Mouse (Mus musculus): ENCODE data around the gene Gm20721. TPM values are rescaled to one million over a fixed set of nuclear protein-coding genes. Genes with fewer than 3 reads are reported as not detected.
"Not testable (repeated sequence)": the region's sequence is repeated elsewhere in the genome, so short reads cannot be mapped to it uniquely, and the experiment has no call there.

Gm20721 gene
- polyA plus RNA-seq, 1 experiment: not detected

- no peaks in the 10 kb centered on the region for H3K36me3 ChIP-seq (ENCODE audit: control insufficient read depth, insufficient read depth, low read length)
- peaks cover 4% of the 10 kb centered on the region; the same call in 1 of the 2 replicates for H3K4me1 ChIP-seq (ENCODE audit: control insufficient read depth, insufficient read depth, low read length)
- H3K27me3 ChIP-seq (replicated peaks; ENCODE audit: control insufficient read depth, insufficient read depth, low read length): no peaks in the 10 kb centered on the region; the same call in 1 of the 2 replicates
- peak overlapping the region; percentile 97 for H3K27ac ChIP-seq (ENCODE audit: insufficient read depth, low read depth, low read length)
- WGBS: 45% methylated on average over 58 of the region's 58 CpGs
- DNase-seq: no peak
- TF ChIP-seq POLR2A (IDR thresholded peaks at IDR 0.05; ENCODE audit: low read depth, low read length) (no peak), CTCF (conservative IDR thresholded peaks at IDR 0.05; ENCODE audit: insufficient read depth, insufficient read length, low read depth, low read length) (no peak)
- peak overlapping the region; percentile 99 for H3K4me3 ChIP-seq (ENCODE audit: insufficient read depth, low read depth, low read length)
Measured at GRCm38 (mm10) chr2:174328926-174329662, 17.4 kb downstream of the Gm20721 start.

- WGBS: 50% methylated on average over 46 of the region's 46 CpGs
- Histone ChIP-seq H3K4me3 (ENCODE audit: insufficient read depth, low read depth, low read length) (peak overlapping the region; percentile 99), H3K36me3 (ENCODE audit: control insufficient read depth, insufficient read depth, low read length) (no peaks in the 10 kb centered on the region), H3K27ac (ENCODE audit: insufficient read depth, low read depth, low read length) (no peak overlapping the region), H3K4me1 (ENCODE audit: control insufficient read depth, insufficient read depth, low read length) (peaks cover 2% of the 10 kb centered on the region; the same call in 1 of the 2 replicates), H3K27me3 (replicated peaks; ENCODE audit: control insufficient read depth, insufficient read depth, low read length) (no peaks in the 10 kb centered on the region; the same call in 1 of the 2 replicates)
- TF ChIP-seq POLR2A (IDR thresholded peaks at IDR 0.05; ENCODE audit: low read depth, low read length): no peak
- no peak for TF ChIP-seq CTCF (conservative IDR thresholded peaks at IDR 0.05; ENCODE audit: insufficient read depth, insufficient read length, low read depth, low read length)
- DNase-seq: no peak
Measured at GRCm38 (mm10) chr2:174328358-174328905, 18.1 kb downstream of the Gm20721 start.

- peak; percentile 52 for DNase-seq
- peaks cover 2% of the 10 kb centered on the region; the same call in 1 of the 2 replicates for H3K4me1 ChIP-seq (ENCODE audit: control insufficient read depth, insufficient read depth, low read length)
- no peak for TF ChIP-seq CTCF (conservative IDR thresholded peaks at IDR 0.05; ENCODE audit: insufficient read depth, insufficient read length, low read depth, low read length)
- peak; percentile 65 for TF ChIP-seq POLR2A (IDR thresholded peaks at IDR 0.05; ENCODE audit: low read depth, low read length)
- H3K4me3 ChIP-seq (ENCODE audit: insufficient read depth, low read depth, low read length): peak overlapping the region; percentile 83
- no peaks in the 10 kb centered on the region; the same call in 1 of the 2 replicates for H3K27me3 ChIP-seq (replicated peaks; ENCODE audit: control insufficient read depth, insufficient read depth, low read length)
- H3K36me3 ChIP-seq (ENCODE audit: control insufficient read depth, insufficient read depth, low read length): no peaks in the 10 kb centered on the region
- WGBS: 52% methylated on average over 64 of the region's 64 CpGs
- no peak overlapping the region; the same call in 1 of the 2 replicates for H3K27ac ChIP-seq (ENCODE audit: insufficient read depth, low read depth, low read length)
Measured at GRCm38 (mm10) chr2:174327295-174327981, 19.1 kb downstream of the Gm20721 start.

- no peak overlapping the region for H3K4me3 ChIP-seq (ENCODE audit: insufficient read depth, low read depth, low read length)
- TF ChIP-seq POLR2A (IDR thresholded peaks at IDR 0.05; ENCODE audit: low read depth, low read length): no peak
- no peak for TF ChIP-seq CTCF (conservative IDR thresholded peaks at IDR 0.05; ENCODE audit: insufficient read depth, insufficient read length, low read depth, low read length)
- H3K36me3 ChIP-seq (ENCODE audit: control insufficient read depth, insufficient read depth, low read length): no peaks in the 10 kb centered on the region
- peaks cover 2% of the 10 kb centered on the region; the same call in 1 of the 2 replicates for H3K4me1 ChIP-seq (ENCODE audit: control insufficient read depth, insufficient read depth, low read length)
- no peak for DNase-seq
- WGBS: 71% methylated on average over 8 of the region's 8 CpGs
- H3K27me3 ChIP-seq (replicated peaks; ENCODE audit: control insufficient read depth, insufficient read depth, low read length): no peaks in the 10 kb centered on the region; the same call in 1 of the 2 replicates
- H3K27ac ChIP-seq (ENCODE audit: insufficient read depth, low read depth, low read length): no peak overlapping the region
Measured at GRCm38 (mm10) chr2:174326481-174326880, 20.0 kb downstream of the Gm20721 start.

- Histone ChIP-seq H3K4me3 (ENCODE audit: insufficient read depth, low read depth, low read length) (no peak overlapping the region), H3K36me3 (ENCODE audit: control insufficient read depth, insufficient read depth, low read length) (no peaks in the 10 kb centered on the region), H3K27ac (ENCODE audit: insufficient read depth, low read depth, low read length) (no peak overlapping the region), H3K27me3 (replicated peaks; ENCODE audit: control insufficient read depth, insufficient read depth, low read length) (no peaks in the 10 kb centered on the region; the same call in 1 of the 2 replicates), H3K4me1 (ENCODE audit: control insufficient read depth, insufficient read depth, low read length) (peaks cover 2% of the 10 kb centered on the region; the same call in 1 of the 2 replicates)
- TF ChIP-seq POLR2A (IDR thresholded peaks at IDR 0.05; ENCODE audit: low read depth, low read length) (no peak), CTCF (conservative IDR thresholded peaks at IDR 0.05; ENCODE audit: insufficient read depth, insufficient read length, low read depth, low read length) (no peak)
- WGBS: 81% methylated on average over 4 of the region's 4 CpGs
- DNase-seq: no peak
Measured at GRCm38 (mm10) chr2:174325989-174326388, 20.5 kb downstream of the Gm20721 start.

GRCm38 (mm10) chr2:174316661-174317060 lies 29.9 kb downstream of the Gm20721 start:
- 89% methylated on average over 9 of the region's 9 CpGs for WGBS
- no peak for TF ChIP-seq POLR2A (IDR thresholded peaks at IDR 0.05; ENCODE audit: low read depth, low read length)
- no peak for TF ChIP-seq CTCF (conservative IDR thresholded peaks at IDR 0.05; ENCODE audit: insufficient read depth, insufficient read length, low read depth, low read length)
- DNase-seq: no peak
- no peaks in the 10 kb centered on the region for H3K36me3 ChIP-seq (ENCODE audit: control insufficient read depth, insufficient read depth, low read length)
- H3K27ac ChIP-seq (ENCODE audit: insufficient read depth, low read depth, low read length): no peak overlapping the region
- H3K27me3 ChIP-seq (replicated peaks; ENCODE audit: control insufficient read depth, insufficient read depth, low read length): no peaks in the 10 kb centered on the region
- no peak overlapping the region for H3K4me3 ChIP-seq (ENCODE audit: insufficient read depth, low read depth, low read length)
- no peaks in the 10 kb centered on the region for H3K4me1 ChIP-seq (ENCODE audit: control insufficient read depth, insufficient read depth, low read length)

GRCm38 (mm10) chr2:174315445-174315844 lies 31.1 kb downstream of the Gm20721 start:
- DNase-seq; H3K36me3 ChIP-seq (ENCODE audit: control insufficient read depth, insufficient read depth, low read length); H3K4me3 ChIP-seq (ENCODE audit: insufficient read depth, low read depth, low read length); H3K27ac ChIP-seq (ENCODE audit: insufficient read depth, low read depth, low read length); H3K4me1 ChIP-seq (ENCODE audit: control insufficient read depth, insufficient read depth, low read length); H3K27me3 ChIP-seq (replicated peaks; ENCODE audit: control insufficient read depth, insufficient read depth, low read length): not testable (repeated sequence)

Data from kidney, adult 2 months (tissue).